Mouse (Mus musculus) large intestine, adult 2 months (tissue): Measurements from ENCODE around the gene Rtel1. TPM values are rescaled to one million over a fixed set of nuclear protein-coding genes. Genes with fewer than 3 reads are reported as not detected.

Experiments
- DNase-seq: peaks from one replicate; pipeline ENCODE4 v3.0.0-alpha.2; 2012; ENCODE audit warnings: low read depth, low spot score
- WGBS: fragments of 180-500 bp; shearing (Covaris S2); methylation state at CpG from one replicate; pipeline ENCODE4 v1.1.7; 2018; 5-methylcytosine and 5-hydroxymethylcytosine counted together
- polyA plus RNA-seq: library from polyadenylated mRNA; depleted of rRNA; stranded (reverse); fragments of >200 nt; gene quantifications from 2 replicates; pipeline ENCODE4 v1.2.3, GENCODE M21; 2012; rRNA removed

The Rtel1 gene
- polyA plus RNA-seq = 39.6 and 46.1 TPM in 2 replicates

DNA sequence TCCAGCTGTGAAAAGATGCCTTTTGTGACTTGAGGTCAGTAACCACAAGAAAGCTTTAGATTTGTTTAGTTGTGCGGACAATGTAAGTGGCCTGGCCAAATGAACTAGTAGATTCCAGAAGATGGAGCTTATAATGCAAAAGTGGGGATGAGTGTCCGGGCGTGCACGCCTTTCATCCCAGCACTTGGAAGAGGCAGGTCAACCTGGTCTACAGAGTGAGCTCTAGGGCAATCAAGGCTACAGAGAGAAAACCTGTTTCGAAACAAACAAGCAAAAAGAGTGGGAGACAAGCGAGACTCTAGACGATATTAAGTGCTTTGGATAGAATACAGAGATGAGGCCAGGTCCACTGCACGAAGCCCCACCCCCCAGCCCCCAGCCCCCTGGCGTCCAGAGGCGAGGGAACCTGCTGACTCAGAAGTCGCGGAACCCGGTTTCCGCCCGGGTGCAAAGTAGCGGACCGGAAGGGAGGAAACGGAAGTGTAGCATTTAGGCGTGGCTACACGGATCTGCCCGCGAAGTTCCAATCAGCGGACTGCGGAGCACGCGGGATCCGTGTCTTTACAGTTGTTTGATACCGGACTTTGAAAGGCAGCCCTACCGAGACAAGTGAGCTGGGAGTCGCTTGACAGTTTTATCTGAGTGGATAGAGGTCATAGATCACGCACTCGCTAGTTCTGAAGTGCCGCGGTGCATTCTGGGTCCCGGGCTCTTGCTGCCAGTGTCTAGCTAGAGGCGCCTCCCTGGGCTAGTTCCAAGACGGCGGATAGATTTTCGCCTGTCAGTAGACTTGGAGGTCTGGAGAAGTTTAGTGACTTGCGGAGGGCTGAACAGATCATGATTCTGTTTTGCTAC, at the start of gene Rtel1:
TSS of gene Rtel1 (plus strand) at position 492 of the 855 bp plus-strand sequence.
- 3% methylated on average over 40 of the region's 40 CpGs for WGBS

DNA sequence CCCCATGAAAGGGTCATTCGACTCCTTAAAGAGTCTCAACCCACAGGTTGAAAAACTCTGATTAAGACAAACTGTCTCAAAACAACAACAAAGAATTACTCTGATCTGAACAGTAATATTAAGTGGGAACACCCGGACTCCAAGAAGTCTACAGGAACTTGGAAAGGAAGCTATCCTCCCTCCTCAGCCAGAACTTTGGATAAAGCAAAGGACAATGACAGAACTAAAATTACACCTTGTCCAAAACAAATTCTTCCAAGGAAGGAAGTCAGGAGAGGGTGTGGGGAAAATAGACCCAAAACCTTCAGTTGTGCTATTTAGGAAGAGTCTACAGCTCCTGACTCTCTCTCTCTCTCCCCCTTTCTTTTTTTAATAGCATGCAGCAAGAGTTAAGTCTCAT, 47.4 kb upstream of the Rtel1 start:
- 95% methylated on average over 2 of the region's 2 CpGs for whole genome bisulfite sequencing
- no peak for DNase-seq

More for the DNA sequence above, at the start of gene Rtel1:
- DNase-seq = peak; percentile 53

DNA sequence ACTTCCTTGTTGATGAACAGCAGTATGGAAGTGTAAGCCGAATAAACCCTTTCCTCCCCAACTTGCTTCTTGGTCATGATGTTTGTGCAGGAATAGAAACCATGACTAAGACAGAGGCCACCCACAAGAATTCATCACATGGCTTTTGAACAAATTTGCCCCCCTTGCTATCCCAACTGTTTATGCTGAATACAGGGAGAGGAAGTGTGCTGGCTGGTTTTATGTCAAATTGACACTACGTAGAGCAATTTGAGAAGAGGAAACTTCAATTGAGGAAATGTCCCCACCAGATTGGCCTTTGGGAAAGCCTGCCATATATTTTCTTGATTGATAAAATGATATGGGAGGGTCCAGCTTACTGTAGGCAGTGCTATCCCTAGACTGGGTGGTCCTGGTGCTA, 45.7 kb upstream of the Rtel1 start:
- no peak for DNase-seq
- 79% methylated on average over 2 of the region's 2 CpGs for WGBS

DNA sequence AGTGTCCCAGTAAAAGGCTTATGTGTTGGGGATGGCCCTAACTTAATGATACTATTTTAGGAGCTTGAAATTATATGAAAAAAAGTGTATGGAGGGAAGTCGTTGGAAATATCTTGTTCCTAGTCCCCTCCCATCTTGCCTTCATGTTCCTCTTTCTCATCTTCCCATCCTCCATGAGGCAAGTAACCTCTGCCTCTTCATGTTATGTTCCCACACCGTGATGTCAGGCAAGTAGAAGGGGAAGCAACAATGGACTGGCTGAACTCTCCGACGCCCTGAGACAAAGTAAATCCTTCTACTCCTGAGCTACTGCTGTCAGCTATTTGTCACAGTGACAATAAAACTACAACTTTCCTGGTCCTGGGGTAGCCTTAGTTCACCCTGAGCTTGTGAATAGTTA, 44.9 kb upstream of the Rtel1 start:
- WGBS = 75% methylated on average over 4 of the region's 4 CpGs
- DNase-seq = no peak

DNA sequence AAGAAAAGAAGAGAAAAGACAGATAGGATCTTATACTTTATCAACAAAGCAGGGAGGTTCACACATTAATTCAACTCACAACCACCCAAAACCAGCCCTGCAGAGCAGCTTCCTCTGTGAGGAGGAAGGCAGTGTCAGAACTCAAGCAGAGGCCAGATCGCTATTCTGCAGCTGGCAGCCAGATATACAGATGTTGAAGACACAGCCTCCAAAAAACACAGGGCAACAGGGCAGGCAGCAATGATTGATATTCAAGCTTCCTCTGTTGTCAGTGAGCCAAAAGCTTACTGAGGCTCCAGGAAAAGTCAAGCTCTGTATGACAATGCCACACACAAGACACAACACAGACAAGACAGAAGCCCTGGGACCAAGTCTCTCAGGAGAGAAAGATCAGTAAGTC, 42.8 kb upstream of the Rtel1 start:
- 71% methylated on average over 1 of the region's 1 CpGs for WGBS

DNA sequence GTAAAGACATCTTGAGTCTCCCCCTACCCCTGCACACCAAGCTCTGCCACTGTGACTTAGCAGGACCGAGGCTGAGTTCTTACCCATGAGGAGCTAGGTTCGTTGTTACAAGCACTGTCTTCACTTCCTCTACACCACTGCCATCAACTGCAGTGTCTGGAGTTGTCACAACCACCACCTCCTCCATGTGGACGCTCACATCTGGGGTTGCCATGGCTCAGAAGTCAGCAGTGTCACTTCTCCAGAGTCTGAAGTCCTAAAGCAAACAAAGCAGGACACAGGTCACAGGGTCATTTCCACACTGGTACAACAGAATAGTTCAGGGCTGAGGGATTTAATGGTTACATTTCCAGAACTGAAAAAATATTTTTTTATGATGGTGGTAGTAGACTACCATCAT, 41.7 kb upstream of the Rtel1 start:
- DNase-seq = no peak
- WGBS = 76% methylated on average over 3 of the region's 3 CpGs

More for the DNA sequence above, 42.8 kb upstream of the Rtel1 start:
- no peak for DNase-seq

DNA sequence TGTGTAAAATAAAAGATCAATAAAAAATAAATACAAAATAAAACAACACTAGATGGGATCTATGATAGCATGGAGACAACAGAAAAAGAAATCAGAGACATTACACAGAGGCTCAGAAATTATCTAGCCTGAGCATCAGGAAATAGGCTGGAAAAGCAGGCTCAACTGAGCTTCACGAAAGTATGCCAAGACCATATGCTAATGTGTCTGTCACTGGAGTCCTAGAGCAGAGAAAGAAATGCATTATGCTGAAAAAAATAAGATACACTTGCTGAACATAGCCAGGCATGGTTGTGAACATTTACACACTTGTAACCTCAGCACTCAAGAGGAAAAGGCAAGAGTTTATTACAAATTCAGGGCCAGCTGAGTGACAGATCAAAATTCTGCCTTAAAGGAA, 39.6 kb upstream of the Rtel1 start:
- 80% methylated on average over 1 of the region's 1 CpGs for WGBS
- DNase-seq = no peak

DNA sequence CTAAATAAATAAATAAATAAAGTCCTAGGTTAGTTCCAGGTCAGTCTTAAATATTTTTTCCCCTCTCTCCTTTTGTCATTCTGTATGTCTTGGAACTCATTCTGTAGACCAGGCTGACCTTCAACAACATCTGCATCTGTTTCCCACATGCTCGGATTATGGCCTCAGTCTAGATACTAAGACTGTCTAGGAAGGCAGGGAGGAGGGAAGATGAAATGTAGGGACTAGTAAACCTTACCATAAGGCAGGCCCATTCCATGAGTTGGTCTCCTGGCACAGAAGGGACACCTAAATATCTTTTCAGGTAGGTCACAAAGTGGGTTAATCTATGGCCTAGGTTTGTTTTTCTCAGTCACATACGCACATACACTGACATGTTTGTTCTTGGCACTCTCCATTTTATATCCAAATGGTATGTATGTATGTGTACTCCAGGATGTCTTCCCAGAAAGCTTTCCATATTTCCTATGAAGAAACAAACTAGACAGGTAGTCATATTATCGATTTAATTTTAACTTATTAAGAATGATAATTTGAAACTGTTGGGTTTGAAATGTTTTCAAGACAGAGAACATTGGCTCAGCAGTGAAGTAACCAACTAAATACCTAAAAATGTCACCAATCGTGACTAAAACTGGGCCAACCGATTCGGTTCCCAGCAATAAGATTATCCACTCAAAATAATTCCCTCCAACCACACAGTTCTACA, 32.8 kb upstream of the Rtel1 start:
- 38% methylated on average over 6 of the region's 6 CpGs for WGBS
- no peak for DNase-seq

DNA sequence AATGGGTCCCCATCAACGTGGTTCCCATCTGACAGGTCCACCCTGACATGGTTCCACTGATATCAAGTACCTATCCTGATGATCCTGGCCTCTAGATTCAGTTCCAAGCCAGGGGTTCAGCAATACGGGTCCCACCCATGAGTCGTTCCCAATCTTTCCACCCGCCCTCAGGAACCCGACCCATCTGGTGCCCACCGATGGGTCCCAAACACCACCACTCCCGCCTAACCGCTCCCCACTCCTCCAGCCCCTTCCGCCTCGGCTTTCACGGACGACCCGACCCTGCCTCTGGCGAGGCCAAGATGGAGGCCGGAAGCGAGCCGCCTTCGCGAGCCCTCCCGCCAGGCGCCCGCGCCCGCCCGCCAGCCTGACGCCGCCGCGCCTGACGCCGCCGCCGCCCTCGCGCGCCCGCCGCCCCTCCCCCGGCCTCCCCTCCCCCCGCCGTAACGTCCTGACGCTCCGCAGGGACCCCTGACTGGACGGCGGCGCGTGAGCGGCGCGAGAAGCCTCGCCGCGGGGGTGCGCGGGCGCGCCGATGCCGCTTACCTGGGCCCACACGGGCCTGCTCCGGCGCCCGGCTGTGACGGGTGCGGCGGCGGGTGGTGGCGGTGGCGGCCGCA, 32.1 kb upstream of the Rtel1 start:
- 4% methylated on average over 38 of the region's 71 CpGs for WGBS
- DNase-seq = peak; percentile 32

DNA sequence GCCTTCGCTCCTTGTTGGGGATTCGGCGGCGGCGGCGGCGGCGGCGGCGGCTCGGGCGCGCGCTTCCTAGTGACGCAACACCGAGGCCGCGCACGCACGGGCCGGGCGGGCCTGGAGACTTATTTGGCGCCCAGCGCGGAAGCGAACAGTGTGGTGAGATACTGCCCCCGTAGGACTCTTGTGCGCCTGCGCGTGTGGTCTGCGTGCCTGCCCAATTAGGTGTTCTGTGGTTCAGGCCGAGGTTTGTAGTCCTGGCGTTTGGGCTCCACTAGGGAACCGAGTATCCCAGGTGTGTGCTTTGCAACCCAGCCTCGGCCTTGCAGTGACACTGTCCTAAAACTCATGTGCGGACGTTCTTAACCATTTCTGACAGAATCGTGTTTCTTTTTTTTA, 31.6 kb upstream of the Rtel1 start, which contains the start of gene Gmeb2:
TSS of gene Gmeb2 (minus strand) at position 78 of the 393 bp plus-strand sequence.
- WGBS = 9% methylated on average over 38 of the region's 38 CpGs
- DNase-seq = peak; percentile 92

DNA sequence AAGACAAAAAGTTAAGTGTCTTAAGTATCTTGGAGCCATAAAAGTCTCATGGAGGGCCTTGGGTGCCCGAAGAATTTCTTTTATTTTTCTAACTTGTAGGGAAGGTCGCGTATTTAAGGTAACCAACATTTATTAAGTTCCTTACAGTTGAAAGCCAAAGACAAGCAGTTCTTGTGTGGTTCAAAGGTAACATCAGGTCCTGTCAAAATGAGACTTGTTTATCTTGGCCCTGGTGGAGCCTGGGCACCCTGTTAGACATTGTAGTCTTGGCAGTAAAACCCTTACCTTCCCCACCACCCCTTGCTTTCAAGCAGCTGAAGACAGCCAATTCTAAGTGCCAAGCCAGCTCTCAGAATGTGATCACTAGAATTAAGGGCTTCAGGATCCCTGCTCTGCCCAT, 30.8 kb upstream of the Rtel1 start:
- DNase-seq = no peak
- WGBS = 19% methylated on average over 3 of the region's 3 CpGs

DNA sequence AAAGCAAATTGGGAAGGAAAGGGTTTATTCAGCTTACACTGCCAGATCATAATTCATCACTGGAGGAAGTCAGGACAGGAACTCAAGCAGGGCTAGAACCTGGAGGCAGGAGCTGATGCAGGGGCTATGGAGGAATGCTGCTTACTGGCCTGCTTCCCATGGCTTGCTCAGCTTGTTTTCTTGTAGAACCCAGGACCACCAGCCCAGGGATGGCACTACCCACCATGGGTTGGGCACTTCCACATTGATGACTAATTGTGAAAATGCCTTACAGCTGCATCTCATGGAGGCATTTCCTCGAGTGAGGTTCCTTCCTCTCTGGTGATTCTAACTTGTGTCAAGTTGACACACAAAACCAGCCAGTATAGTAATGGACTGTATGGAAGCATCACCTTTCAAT, 28.6 kb upstream of the Rtel1 start:
- WGBS = 40% methylated on average over 1 of the region's 1 CpGs
- no peak for DNase-seq

DNA sequence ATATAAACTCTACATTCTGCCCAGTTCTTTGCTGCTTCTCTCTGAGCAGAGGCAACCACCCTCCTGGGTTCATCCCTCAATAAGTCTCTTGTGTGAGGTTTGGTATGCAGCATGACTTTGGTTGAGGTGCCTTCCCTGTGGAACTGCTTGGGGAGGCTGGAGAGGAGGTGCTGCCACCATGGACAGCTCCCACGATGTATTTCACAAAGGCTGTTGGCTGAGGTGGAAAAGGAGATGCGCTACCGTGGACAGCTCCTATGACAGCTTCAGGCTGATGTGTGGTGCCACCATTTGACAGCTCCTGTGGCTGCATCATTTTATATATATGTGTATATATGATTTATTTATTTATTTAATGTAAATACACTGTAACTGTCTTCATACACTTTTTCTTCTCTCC, 17.5 kb upstream of the Rtel1 start:
- WGBS = 46% methylated on average over 3 of the region's 3 CpGs

DNA sequence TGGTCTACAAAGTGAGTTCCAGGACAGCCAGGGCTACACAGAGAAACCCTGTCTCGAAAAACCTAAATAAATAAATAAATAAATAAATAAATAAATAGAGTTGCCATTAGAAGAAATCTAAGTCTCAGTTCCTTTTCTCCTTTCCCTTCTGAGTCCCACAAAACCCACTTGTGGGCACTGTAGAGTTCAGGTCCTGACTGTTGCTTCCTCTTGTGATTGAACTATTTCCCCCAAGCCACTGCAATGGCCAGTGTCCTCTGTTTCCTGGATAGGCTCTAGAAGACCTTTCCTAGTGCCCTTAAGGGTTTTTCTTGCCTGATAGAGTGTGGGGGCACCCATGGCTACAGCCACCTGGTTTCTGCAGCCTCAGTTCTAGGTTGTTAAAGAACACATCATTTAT, 14.6 kb upstream of the Rtel1 start:
- DNase-seq = no peak
- WGBS = 86% methylated on average over 1 of the region's 1 CpGs

More for the DNA sequence above, 17.5 kb upstream of the Rtel1 start:
- no peak for DNase-seq

DNA sequence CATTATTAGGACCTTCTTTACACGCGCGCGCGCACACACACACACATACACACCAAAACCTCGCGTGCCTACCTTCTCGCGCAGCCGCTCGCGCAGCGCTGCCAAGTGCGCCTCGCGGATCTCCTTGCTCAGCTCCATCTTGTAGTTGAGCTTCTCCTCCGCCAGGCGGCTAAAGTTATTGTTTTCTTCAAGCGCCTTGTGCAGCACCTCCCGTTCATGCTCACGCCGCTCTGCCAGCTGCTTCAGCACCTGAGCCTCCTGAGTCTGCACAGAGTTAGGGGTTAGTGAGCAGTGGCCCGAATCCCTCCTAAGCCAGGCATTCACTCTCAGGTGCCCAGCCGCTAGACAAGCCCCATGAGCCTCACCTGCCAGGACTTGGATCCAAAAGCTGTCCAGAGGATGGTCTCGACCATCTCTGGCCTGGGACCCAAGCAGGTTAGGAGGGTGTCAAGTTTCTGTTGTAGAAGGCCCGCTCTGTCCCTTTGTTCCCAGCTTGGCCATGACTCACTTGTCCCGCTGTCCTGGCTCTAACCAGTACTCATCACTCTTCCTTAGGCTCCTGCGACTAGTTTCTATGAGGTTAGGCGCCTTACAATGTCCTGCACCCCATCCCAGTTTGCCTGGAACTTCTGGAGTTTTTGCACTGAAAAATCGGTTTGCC, 12.3 kb upstream of the Rtel1 start:
- WGBS = 14% methylated on average over 30 of the region's 30 CpGs
- DNase-seq = no peak

DNA sequence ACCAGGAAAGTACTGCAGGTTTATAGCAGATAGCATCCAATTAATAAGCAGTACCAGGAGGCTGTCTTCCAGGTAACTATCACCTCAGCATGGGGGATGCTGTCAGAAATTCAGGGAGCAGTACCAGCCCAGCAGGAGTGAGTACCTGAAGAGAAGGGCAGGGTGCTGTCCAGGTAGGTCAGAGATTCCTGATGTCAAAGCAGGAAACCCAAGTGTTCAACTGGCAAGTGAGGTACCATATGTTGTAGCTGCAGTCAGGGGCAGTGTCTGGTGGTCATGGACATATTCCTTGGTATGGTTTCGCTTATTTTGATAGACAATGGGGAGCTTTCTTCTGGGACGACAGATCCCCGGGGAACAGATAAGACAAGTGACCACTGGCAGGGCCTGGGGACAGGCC, 7.1 kb upstream of the Rtel1 start:
- 80% methylated on average over 3 of the region's 3 CpGs for WGBS
- no peak for DNase-seq

DNA sequence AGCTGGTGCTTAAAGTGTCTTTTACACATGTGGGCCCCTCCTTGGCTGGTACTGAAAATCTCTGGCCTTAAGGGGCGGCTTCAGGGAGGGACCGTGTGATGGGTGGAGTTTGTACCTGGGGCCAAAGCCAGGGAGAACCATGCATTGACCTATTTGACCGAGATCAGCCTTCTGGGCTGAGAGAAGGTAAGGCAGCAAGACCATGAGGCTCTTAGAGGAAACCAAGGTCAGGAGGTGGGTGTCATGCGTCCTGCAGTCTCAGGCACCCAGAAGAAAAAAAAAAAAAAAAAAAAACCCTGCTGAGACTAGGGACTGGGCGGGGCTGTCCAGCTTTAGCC, 6.6 kb upstream of the Rtel1 start:
- DNase-seq = no peak
- 21% methylated on average over 5 of the region's 5 CpGs for WGBS

DNA sequence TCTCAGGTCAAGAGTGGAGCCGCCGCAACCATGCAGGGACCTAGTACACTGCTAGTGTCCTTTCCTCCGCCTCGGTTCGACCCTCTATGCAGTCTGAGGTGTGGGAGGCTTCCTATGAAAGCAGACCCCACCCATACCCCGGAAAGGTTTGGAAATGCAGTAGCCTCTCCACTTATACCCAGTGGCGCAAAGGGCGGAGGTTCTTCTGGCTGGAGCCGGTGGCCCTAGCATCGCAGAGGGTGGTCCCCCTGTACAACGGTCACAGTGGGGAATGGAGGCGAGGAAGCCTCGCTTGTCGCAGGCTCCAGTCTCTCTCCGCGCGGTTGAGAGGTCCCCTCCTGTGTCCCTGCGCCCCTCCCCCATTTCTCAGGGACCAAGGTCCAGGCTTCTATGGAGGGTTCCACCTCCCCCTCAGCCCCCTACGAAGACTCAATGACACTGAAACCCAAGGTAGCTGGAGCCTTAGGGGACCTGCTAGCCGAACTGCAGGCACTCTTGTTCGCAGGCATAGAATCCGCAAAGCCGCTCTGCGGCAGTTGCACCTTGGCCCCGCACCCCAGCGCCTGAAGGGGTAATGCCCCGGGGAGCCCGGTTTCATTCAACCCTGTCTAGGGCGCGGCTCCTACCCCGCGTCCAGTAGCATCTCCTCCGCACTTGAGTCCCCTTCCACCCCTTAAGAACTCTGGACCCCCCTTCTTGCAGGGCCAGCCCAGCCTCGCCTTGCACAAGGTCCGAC, 6.0 kb upstream of the Rtel1 start:
- WGBS = 7% methylated on average over 35 of the region's 35 CpGs
- DNase-seq = no peak

DNA sequence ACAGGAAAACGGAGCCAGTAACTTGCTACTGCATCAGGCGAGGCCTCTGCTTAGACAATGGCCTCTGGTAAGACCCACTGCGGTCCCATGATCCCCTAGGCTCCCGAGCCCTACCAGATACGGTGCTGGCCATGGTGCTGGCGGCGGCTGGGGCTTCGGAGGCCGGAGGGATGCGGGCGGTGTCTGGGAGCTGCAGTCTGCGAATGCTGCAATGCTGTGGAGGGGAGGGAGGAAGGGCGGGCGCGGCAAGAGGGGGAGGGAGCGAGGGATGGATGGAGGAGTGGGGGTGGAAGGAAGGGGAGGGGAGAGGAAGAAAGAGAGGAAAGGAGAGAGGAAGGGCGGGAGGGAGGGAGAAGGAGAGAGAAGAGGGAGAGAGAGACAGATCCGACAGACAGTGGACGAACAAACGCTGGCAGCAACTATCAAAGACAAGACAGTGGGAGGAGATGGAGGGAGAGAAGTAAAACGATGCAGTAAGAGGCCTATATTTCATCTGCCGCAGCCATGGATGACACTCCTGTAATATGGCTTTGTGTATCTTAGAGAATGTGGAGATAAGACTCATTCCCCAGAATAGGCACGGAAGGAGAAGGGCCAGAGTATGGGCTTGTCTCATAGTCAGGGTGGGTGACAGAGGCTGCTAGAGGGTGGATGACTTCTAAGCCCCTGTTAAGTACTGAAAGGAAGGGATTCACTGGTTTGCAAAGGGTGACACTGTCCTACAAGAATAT, 5.3 kb upstream of the Rtel1 start, which contains the start of gene Stmn3:
TSS of gene Stmn3 (minus strand) at position 421 of the 731 bp plus-strand sequence.
- no peak for DNase-seq
- WGBS = 9% methylated on average over 23 of the region's 23 CpGs
